Mouse (Mus musculus): Measurements from ENCODE around the gene Ptpre. TPM values are rescaled to one million over a fixed set of nuclear protein-coding genes. Genes with fewer than 3 reads are reported as not detected.

The Ptpre gene
- total and polyA plus RNA-seq, 2 experiments, result 0.75 to 1.1 TPM

GRCm38 (mm10) chr7:135703600-135704148, 166.4 kb downstream of the Ptpre start:
- H3K9ac ChIP-seq (ENCODE audit: low read depth, low read length), result no peak overlapping the region
- WGBS, result 60% methylated on average over 9 of the region's 9 CpGs
- DNase-seq (ENCODE audit: extremely low read depth, low read depth, low spot score), result peak; percentile 14
- H3K27ac ChIP-seq (replicated peaks; ENCODE audit: insufficient read depth, low read depth, low read length), result no peak overlapping the region
- no peak overlapping the region for H3K4me3 ChIP-seq (ENCODE audit: insufficient read depth, low read depth, low read length)
- no peak for TF ChIP-seq CTCF (IDR thresholded peaks at IDR 0.05; ENCODE audit: low read depth, low read length)
- no peak for TF ChIP-seq POLR2A (IDR thresholded peaks at IDR 0.05; ENCODE audit: extremely low read depth, insufficient read depth, low read length)
- peaks cover 10% of the 10 kb centered on the region for H3K4me1 ChIP-seq (ENCODE audit: control insufficient read depth, insufficient read depth, low read length)
- H3K27me3 ChIP-seq (ENCODE audit: control insufficient read depth, insufficient read depth, low read length), result no peaks in the 10 kb centered on the region
- H3K79me2 ChIP-seq (ENCODE audit: control insufficient read depth, insufficient read depth, low read length), result no peaks in the 10 kb centered on the region
- H3K36me3 ChIP-seq (ENCODE audit: control insufficient read depth, insufficient read depth, low read length), result no peaks in the 10 kb centered on the region

GRCm38 (mm10) chr7:135704251-135704650, 167.0 kb downstream of the Ptpre start:
- no peak overlapping the region for H3K27ac ChIP-seq (replicated peaks; ENCODE audit: insufficient read depth, low read depth, low read length)

GRCm38 (mm10) chr7:135705083-135705482, 167.8 kb downstream of the Ptpre start:
- 78% methylated on average over 1 of the region's 1 CpGs for WGBS

More at GRCm38 (mm10) chr7:135704251-135704650, 167.0 kb downstream of the Ptpre start:
- Histone ChIP-seq H3K36me3 (ENCODE audit: control insufficient read depth, insufficient read depth, low read length) (no peaks in the 10 kb centered on the region), H3K79me2 (ENCODE audit: control insufficient read depth, insufficient read depth, low read length) (no peaks in the 10 kb centered on the region), H3K27me3 (ENCODE audit: control insufficient read depth, insufficient read depth, low read length) (no peaks in the 10 kb centered on the region), H3K4me3 (ENCODE audit: insufficient read depth, low read depth, low read length) (no peak overlapping the region), H3K4me1 (ENCODE audit: control insufficient read depth, insufficient read depth, low read length) (peaks cover 10% of the 10 kb centered on the region), H3K9ac (ENCODE audit: low read depth, low read length) (no peak overlapping the region)
- WGBS, result 30% methylated on average over 8 of the region's 8 CpGs
- no peak for TF ChIP-seq CTCF (IDR thresholded peaks at IDR 0.05; ENCODE audit: low read depth, low read length)
- no peak for TF ChIP-seq POLR2A (IDR thresholded peaks at IDR 0.05; ENCODE audit: extremely low read depth, insufficient read depth, low read length)
- DNase-seq (ENCODE audit: extremely low read depth, low read depth, low spot score), result peak; percentile 94

GRCm38 (mm10) chr7:135705753-135706152, 168.5 kb downstream of the Ptpre start:
- Histone ChIP-seq H3K9ac (ENCODE audit: low read depth, low read length) (no peak overlapping the region), H3K27ac (replicated peaks; ENCODE audit: insufficient read depth, low read depth, low read length) (no peak overlapping the region), H3K27me3 (ENCODE audit: control insufficient read depth, insufficient read depth, low read length) (no peaks in the 10 kb centered on the region), H3K4me1 (ENCODE audit: control insufficient read depth, insufficient read depth, low read length) (peaks cover 10% of the 10 kb centered on the region), H3K36me3 (ENCODE audit: control insufficient read depth, insufficient read depth, low read length) (no peaks in the 10 kb centered on the region), H3K79me2 (ENCODE audit: control insufficient read depth, insufficient read depth, low read length) (no peaks in the 10 kb centered on the region), H3K4me3 (ENCODE audit: insufficient read depth, low read depth, low read length) (no peak overlapping the region)
- TF ChIP-seq CTCF (IDR thresholded peaks at IDR 0.05; ENCODE audit: low read depth, low read length) (no peak), POLR2A (IDR thresholded peaks at IDR 0.05; ENCODE audit: extremely low read depth, insufficient read depth, low read length) (no peak)
- 88% methylated on average over 6 of the region's 6 CpGs for WGBS
- DNase-seq (ENCODE audit: extremely low read depth, low read depth, low spot score), result peak; percentile 21

More at GRCm38 (mm10) chr7:135705083-135705482, 167.8 kb downstream of the Ptpre start:
- H3K79me2 ChIP-seq (ENCODE audit: control insufficient read depth, insufficient read depth, low read length), result no peaks in the 10 kb centered on the region
- no peak overlapping the region for H3K27ac ChIP-seq (replicated peaks; ENCODE audit: insufficient read depth, low read depth, low read length)
- no peak overlapping the region for H3K9ac ChIP-seq (ENCODE audit: low read depth, low read length)
- no peaks in the 10 kb centered on the region for H3K36me3 ChIP-seq (ENCODE audit: control insufficient read depth, insufficient read depth, low read length)
- no peak overlapping the region for H3K4me3 ChIP-seq (ENCODE audit: insufficient read depth, low read depth, low read length)
- TF ChIP-seq POLR2A (IDR thresholded peaks at IDR 0.05; ENCODE audit: extremely low read depth, insufficient read depth, low read length) (no peak), CTCF (IDR thresholded peaks at IDR 0.05; ENCODE audit: low read depth, low read length) (no peak)
- H3K27me3 ChIP-seq (ENCODE audit: control insufficient read depth, insufficient read depth, low read length), result no peaks in the 10 kb centered on the region
- H3K4me1 ChIP-seq (ENCODE audit: control insufficient read depth, insufficient read depth, low read length), result peaks cover 10% of the 10 kb centered on the region
- DNase-seq (ENCODE audit: extremely low read depth, low read depth, low spot score), result no peak

DNA sequence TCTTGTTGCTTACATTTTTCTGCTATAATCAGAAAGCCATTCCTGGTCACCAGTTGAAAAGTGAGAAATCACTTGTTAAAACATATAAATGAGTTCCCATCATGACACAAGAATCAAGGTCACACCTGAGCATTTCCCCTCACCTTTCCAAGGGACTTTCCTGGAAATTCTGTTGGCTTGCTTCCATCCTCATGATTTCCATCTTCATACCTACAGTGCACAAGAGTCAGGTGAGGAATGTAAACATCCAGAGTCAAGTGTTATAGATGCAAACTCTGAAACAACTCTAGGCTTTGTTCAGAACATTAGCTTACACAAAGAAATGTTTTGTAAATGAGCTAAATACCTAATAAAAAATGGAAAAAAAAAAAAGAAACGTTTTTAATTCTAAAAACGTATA, 173.4 kb downstream of the Ptpre start:
- no peak for DNase-seq (ENCODE audit: extremely low read depth, low read depth, low spot score)
- no peaks in the 10 kb centered on the region for H3K79me2 ChIP-seq (ENCODE audit: control insufficient read depth, insufficient read depth, low read length)
- no peak overlapping the region for H3K27ac ChIP-seq (replicated peaks; ENCODE audit: insufficient read depth, low read depth, low read length)
- no peak overlapping the region for H3K9ac ChIP-seq (ENCODE audit: low read depth, low read length)
- TF ChIP-seq POLR2A (IDR thresholded peaks at IDR 0.05; ENCODE audit: extremely low read depth, insufficient read depth, low read length) (no peak), CTCF (IDR thresholded peaks at IDR 0.05; ENCODE audit: low read depth, low read length) (no peak)
- peaks cover 2% of the 10 kb centered on the region; the same call in 1 of the 2 replicates for H3K27me3 ChIP-seq (ENCODE audit: control insufficient read depth, insufficient read depth, low read length)
- 77% methylated on average over 2 of the region's 2 CpGs for WGBS
- H3K4me1 ChIP-seq (ENCODE audit: control insufficient read depth, insufficient read depth, low read length), result no peaks in the 10 kb centered on the region; the same call in 1 of the 2 replicates
- H3K4me3 ChIP-seq (ENCODE audit: insufficient read depth, low read depth, low read length), result no peak overlapping the region
- H3K36me3 ChIP-seq (ENCODE audit: control insufficient read depth, insufficient read depth, low read length), result no peaks in the 10 kb centered on the region

DNA sequence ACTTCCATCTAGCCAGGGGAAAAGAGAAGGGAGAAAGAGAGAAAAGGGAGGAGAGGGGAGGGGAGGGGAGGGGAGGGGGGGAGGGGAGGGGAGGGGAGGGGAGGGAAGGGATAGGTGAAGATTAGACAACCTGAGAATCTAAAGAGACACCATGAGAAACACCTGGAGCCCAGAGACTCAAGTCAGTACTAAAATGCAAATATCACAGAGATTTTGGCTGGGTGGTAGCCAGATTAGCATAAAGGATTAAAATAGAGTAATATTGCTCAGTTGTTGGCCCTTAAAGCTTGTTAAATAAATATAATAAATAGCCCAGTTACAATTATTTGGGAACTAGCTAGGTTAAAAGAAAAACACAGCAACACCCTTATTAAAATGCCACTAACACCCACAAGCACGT, 175.3 kb downstream of the Ptpre start:
- no peak overlapping the region for H3K27ac ChIP-seq (replicated peaks; ENCODE audit: insufficient read depth, low read depth, low read length)
- H3K27me3 ChIP-seq (ENCODE audit: control insufficient read depth, insufficient read depth, low read length), result peaks cover 2% of the 10 kb centered on the region; the same call in 1 of the 2 replicates
- no peaks in the 10 kb centered on the region; the same call in 1 of the 2 replicates for H3K4me1 ChIP-seq (ENCODE audit: control insufficient read depth, insufficient read depth, low read length)
- H3K79me2 ChIP-seq (ENCODE audit: control insufficient read depth, insufficient read depth, low read length), result no peaks in the 10 kb centered on the region
- 95% methylated on average over 1 of the region's 1 CpGs for WGBS
- TF ChIP-seq CTCF (IDR thresholded peaks at IDR 0.05; ENCODE audit: low read depth, low read length), result no peak
- H3K9ac ChIP-seq (ENCODE audit: low read depth, low read length), result no peak overlapping the region
- H3K36me3 ChIP-seq (ENCODE audit: control insufficient read depth, insufficient read depth, low read length), result no peaks in the 10 kb centered on the region
- DNase-seq (ENCODE audit: extremely low read depth, low read depth, low spot score), result no peak
- no peak overlapping the region for H3K4me3 ChIP-seq (ENCODE audit: insufficient read depth, low read depth, low read length)

Measured in liver, adult 2 months (tissue).